Mouse (Mus musculus) spleen, postnatal 36 days (tissue): ENCODE data around the gene Gm5426.
A peak's percentile ranks its signal among the peaks of the same experiment; 100 is the strongest.
"Not testable (repeated sequence)": the region's sequence is repeated elsewhere in the genome, so short reads cannot be mapped to it uniquely, and the experiment has no call there.

Source experiments
- DNase-seq, 2 experiments: peaks; one replicate each; pipeline ENCODE4 v3.0.0; 2022; ENCODE audit warnings: low spot score in 2 of 2, mixed read lengths in 1 of 2

The Gm5426 gene

DNA sequence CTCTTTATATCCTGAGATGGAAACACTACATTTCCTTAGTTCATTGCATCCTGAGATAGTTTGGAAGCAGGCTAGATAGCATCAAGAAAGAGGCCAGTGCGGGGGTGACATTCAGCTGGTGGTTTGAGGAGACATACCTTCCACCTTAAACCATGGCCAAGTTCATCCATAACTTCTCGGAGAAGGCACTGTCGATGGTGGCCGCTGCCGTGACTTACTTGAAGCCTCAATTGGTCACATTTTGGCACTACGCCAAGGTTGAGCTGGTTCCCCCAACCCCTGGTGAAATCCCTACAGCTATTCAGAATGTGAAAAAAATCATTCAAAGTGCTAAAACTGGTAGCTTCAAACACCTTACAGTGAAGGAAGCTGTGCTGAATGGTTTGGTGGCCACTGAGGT, at the start of gene Gm5426:
Gene Gm5426 (plus strand): TSS at position 153 of the 400 bp plus-strand sequence.
- not testable (repeated sequence) for DNase-seq

DNA sequence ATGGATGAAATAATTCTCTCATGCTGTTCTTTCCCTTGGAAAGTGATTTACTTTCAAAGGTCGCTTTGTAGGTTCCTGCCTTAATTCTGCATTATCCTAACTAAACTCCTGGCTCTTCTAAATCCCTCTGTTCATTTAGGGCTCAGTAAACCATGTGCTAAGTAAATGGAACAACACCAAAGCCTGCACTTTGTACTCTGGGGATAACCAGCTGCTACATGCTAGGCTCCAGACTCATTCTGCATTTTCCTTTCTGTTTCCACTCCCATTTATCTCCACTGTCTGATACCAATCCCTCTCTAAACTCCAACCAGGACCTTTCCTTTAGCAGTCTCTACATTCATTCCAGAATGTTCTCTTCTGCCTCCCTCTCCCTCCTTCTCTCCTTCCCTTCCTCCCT, 46.7 kb upstream of the Gm5426 start:
- DNase-seq = no peak

DNA sequence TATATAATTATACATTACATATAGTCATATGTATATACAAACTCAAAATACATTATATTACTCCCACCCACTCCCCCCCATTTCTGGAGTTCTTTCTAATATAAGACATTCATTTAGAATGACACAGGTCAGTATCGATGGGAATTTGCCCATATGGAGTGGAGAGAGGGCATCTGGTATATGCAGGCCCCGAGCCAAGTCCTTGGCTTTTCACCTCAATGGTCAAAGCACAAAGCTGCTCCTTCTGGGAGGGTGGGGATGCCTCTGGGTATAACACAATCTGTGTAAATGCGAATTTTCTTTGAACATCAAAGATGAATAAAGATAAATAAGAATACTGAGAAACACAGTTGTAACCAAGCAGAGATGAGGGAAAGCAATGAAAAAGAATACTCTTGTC, 46.0 kb upstream of the Gm5426 start:
- DNase-seq = no peak

DNA sequence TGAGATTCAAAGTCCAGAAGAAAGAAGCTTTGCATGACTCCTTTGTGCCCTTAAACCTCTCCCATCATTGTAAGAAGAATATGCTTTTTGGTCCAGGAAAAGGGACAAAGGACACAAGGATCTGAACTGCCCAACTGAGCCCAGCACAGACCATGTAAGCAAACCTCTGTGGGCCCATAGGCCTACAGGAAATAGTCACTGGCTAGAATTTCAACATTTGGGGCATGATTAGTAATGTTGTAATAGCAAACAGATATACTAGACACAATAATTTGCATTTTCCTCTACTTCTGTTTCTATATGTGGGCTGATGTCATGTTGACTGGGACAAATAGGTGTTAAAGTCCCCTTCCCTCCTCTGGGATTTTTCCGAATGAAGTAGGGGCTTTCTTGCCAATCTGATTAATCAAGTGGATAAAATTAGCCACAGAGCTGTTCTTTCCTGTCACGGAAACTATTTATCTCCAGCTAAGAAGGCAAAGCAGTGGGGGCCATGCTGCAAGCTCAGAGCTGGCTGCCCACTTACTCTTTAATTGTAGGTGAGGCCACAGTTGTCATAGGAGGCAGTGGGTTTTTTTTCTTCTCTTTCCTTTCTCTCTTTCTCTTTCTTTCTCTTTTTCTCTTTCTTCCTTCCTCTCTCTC, 42.4 kb upstream of the Gm5426 start:
- no peak for DNase-seq

DNA sequence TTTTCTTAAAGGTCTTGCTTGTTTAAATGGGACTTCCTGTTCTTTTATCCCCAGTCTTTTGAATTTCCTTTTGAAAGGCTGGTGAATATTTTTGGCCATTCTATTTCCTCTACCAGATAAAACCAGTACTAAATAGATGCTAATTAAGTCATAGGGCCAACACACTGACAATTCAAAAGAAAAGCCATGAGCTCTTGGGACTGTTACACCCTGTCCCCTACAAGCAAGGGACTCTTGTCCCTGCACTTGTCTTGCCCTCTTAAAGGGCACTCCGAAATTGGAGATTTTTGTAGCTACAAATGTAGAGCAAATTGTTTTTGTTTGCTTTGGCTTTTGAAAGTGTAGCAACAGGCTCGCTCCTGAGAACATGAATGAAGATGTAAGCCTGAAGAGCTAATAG, 41.8 kb upstream of the Gm5426 start:
- DNase-seq = no peak

DNA sequence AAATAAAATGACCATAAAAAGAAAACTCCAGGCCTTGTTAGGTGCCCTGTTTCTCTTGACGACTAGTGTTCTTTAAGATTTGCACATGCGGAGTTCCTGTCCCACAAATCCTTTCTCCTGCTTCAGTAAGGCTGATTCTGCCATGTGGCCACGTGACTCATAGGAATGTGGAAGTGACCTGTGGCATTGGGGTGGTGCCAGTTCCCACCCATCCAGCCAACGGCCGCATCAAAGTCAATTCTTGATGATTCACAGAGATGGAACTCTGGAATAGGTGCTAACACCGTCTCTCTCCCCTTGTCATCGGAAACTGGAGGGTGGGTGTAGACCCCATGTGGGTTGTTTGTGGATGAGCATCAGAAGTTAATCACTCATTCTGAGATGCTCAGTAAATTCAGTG, 39.7 kb upstream of the Gm5426 start:
- no peak for DNase-seq

DNA sequence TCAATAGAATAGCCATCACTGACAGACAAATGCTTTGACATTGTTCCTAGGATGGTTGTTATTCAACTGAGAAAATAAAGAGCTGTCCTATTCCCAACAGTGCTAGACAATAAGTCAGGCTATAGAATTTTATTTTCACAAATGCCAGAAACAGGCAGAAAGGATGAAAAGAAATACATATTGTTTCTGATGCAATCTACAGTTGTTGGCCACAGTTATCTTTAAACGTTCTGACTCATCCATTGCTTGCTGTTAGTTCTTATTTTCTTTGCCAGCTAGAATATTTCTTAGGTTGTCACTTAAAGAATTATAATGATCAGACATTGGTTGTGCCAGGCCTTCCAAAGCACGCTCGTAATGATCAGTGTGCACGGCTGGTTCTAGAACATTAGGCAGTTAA, 35.4 kb upstream of the Gm5426 start:
- no peak for DNase-seq

DNA sequence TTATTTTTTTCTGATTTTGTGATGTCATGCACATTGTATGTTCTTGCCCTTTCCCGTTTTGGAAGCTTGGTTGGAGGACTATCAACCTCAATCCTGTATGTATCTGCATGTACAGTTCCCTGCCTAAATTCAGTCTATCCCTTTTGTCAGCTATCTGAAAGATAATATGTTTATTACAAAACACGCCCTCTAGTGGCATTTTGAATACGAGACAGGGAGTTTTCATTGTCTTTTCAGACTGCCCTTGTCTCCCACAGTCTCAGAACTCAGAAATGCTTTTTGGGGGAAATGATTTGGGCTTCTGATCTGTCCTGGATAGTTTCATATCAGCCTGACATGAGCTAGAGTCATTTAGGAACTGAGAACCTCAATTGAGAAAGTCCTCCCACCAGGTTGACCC, 32.2 kb upstream of the Gm5426 start:
- DNase-seq = no peak

DNA sequence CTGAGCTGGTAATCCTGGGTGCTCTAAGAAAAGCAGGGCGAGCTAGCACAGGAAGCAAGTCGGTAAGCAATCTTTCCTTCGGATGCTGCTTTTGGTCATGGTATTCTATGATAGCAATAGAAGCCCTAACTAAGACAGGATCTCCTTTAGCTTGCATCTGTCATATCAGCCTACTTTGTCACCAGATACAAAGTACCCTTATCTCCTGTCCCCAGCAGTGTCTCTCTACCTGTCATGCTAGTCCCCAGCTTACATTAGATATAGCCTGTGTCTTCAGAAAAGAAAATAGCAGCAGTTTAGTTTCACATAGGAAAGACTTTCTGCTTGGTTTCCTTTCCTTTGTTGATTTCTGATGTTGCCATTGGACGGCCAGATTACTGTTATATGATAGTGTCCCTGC, 31.8 kb upstream of the Gm5426 start:
- no peak for DNase-seq

DNA sequence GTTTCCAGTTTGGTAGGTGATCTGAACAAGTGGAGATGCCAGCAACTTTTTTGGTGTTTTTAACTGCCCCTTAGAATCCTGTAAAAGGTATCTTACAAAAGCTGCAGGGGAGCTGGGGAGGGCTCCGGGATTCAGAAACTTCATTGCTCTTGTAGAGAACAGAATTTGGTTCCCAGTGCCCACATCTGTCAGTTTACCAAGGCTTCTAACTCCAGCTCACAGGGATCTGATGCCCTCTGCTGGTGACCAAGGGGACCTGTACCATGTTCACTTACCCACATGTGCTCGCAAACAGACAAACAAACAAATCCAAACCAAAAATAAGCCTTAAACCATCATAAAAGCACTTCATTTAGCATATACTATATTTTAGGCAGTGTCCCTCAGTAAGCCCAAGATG, 31.3 kb upstream of the Gm5426 start:
- no peak for DNase-seq

DNA sequence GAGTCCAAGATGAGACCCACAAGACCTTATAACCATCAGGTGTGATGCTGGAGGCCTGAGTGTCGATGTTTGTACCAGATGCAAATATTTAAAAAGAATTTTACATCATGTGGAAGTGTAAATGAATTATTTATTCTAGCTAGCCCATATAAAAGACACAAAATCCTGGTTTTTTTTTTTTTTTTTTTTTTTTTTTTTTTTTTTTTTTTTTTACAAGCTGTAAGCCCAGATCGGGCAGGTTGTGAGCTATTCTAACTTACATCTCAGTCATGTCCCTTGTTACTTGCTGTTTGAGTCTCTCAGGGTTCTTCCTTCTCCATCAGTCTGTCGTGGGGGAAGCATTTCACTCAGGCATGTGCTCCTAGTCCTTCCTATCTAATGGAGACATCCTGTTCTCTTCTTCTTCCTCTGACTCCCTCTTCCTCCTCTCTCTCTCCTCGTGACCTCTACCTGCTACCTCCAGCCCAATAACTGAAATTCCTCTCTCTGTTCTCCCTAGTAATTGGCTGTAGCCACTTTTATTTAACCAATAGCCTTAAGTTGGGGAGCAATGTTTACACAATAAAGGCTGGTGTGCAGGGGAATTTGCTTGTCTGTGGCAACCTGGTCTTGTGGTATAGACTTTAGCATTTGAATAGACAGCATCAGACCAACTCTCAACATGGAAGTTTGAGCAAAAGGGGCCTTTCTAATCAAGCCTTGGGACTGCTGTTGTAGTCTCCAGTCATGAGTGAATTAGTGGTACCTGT, 29.3 kb upstream of the Gm5426 start:
- no peak for DNase-seq

DNA sequence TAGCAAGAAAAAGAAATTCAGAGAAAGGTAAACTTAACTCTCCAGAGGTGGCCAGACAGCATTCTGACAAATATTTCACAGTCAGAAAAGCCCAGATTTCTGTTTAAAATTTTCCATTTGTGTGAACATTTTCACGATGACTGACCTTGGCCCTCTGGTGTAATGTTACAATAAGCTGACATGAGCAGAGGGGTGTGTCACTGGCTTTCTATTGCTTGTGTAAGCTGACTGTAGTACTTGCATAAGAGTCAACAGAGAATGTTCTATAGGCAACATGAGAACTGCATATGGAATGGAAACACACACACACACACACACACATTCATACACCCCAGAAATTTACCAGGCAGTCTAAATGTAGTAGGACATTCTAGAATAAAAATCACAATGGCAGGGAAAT, 28.6 kb upstream of the Gm5426 start:
- no peak for DNase-seq

DNA sequence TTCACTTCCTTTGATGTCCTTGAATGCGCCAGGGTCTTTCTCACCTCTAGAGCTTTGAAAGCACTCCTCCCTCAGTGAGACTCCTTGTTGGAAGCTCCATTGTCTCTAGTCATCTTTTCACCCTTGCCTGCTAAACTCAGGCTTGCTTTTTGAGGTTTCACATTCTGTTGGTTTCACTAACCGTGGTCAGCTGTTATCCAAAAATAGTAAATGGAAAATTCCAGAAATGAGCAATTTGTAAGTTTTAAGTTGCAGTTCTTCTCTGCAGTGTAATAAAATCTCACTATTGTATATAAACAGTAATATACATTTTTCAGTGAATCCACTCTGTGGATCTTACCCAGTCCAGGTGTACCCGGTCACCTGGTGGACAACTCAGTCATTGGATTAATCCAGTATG, 21.1 kb upstream of the Gm5426 start:
- no peak for DNase-seq

DNA sequence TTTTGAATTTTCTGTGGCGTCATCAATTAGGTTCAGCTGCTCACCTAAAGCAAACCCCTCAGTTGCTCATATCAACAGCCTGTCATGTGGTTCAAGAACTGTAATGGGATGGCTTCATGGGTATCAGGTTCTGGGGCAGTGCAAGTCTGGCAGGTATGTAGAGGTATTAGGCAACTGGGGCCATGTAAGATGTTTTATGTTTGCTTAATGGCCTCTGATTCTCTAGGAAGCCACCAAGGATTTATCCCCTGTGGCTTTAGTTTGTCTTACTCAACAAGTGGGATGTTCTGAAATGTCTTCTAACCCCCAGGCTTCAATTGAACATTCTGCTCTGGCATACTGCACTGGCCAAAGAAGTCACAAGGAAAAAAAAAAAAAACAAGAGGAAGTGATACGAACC, 15.6 kb upstream of the Gm5426 start:
- DNase-seq = no peak

DNA sequence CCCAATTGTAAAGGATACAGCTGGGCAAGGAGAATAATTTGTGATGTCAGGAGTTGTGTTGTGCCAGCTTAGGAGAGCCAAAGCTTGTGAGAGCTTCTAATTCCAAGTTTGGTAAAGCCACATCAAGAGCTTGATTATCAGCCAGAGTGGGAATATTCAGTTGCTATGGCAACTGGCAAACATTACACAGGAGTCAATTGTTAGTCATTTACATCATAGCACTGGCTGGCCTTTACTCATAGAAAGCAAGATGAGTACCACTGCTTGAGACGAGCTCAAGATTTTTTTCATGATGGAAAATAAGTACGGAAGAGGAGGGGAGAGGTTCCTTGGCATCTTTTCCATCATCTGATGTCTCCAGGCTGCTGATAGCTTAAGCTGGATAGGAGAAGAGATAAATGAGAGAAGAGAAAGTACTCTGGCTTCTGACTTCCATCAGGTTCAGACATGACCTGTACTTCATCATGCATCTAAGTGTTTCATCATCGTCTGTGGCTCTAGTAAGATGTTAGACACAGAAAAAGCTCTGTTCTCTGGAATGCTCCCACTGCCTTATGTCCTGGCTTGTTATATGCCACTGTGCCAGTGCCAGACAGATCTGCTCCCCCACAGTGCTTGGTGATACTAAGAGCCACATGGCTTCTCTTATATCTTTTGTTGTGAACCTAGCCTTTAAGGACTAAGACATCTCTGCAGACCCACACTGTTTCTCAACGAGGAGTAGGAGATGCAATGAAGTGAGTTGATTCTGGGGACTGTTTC, 15.0 kb upstream of the Gm5426 start:
- no peak for DNase-seq

DNA sequence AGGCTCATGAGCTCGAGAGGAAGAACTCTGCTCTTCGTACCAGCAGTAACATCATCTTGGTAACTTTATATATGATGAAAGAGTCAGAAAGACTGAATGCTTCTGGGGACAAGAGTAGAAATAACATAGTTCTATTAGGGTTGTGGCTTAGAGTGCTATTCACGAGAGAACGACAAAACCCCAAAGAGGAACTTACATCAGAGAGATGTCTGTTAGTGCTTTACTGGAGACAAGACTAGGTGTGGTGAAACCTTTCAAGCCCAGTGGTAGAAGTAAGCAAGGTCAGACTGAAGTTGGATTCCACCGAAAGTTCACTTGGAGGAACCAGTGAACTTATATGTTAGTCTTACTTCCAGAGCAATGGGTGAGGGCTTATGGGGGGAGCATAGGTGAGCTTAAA, 12.5 kb upstream of the Gm5426 start:
- DNase-seq = no peak

DNA sequence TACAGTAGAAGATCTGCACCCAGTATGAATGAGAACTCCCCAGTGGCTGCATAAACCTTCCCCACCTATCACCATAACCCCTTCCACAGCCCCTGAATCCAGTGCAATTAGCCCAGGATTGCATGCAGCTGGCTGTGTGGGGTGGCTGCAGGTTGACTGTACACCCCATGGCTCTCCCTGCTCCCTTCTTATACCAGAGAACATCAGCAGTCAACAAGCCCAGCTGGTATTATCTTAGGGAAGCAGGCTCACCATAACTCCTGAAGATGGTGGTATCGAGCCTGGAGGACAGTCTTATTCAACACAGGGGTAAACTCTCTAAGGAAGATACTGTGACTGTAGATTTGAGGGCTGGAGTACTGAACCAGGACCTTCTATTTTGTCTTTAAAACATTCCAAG, 12.1 kb upstream of the Gm5426 start:
- no peak for DNase-seq

DNA sequence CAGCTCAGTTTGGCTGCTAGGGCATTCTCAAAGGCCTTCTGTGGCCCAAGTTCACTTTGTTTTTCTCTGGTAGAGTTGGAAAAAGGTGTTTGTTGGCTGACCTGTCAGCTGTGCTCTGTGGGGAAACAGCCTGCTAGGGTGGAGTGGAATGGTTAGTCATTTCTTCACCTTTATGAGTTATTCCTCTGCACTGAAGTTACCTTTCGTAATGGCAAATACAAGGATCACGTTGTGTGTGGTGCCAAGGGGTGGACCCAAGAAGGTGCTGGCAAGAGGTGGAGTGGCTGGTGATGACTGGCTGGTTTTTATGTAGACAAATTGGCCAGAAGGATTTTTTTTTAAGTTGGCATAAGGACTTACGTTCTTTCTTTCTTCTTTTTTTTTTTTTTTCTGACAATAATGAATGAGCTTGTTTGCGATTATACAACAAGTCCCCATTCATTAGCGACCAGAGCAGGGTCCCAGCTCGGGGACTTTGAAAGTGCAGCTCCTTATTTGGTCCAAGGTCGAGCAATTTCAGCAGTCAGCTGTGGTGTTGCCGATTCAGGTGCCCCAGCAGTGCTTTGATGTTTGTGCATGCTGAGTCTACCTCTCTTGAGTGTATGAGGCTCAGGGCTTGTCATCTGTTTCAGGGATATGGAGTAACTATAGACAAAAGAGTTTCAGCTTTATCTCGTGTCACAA, 10.5 kb upstream of the Gm5426 start:
- DNase-seq = no peak

DNA sequence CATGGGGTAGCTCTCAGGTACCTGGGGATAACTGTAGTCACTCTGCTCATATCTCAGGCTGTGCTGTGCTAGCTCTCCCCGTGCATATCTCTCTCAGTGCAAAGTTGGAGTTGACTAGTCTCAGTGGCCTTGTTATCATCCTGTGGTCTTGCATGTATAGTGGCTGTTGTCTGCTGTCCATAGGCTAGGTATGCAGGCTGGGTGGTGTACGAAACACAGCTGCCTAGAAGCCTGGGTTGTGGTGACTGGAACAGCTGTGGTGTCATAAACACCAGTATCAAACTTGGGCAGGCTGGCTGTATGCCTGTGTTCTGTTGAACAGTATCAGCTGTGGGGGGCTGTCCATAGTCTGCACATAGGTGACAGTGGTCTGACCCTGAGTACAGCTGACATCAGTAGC, 7.2 kb upstream of the Gm5426 start:
- no peak for DNase-seq

DNA sequence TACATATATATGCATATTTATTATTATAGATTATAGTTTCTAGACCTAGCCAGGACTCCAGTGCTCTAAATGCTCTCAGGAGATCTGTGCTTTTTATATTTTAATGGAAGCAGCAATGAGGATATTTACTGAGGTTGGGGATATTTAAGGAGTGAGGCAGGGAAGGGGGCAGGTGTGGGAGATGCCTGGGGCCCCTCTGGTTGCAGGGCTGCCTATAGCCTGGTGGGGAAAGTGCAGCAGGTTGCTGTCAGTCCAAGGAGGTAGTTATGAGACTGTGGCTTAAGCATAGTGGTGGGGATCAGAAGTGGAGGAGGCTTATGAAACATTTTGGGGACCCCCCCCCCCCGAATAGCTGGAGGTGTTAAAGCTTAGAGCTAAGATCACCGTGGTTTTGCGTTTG, 6.0 kb upstream of the Gm5426 start:
- DNase-seq = no peak

DNA sequence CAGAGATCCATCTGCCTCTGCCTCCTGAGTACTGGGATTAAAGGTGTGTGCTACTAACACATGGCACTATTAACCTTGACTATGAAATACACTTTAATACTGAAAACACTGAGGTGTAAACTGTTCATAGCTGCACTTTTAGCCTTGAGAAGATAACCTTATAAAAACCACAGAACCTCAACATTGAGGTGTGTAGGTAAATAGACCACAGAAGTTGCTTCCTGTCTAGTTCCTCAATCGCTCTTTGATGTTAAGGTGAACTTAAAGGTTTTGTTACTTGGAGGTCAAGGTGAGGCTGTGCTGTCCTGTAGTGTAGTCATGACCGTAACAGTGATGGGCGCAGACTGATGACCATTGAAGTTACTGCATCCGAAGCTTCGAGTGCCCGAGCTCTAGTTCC, 5.3 kb upstream of the Gm5426 start:
- no peak for DNase-seq

DNA sequence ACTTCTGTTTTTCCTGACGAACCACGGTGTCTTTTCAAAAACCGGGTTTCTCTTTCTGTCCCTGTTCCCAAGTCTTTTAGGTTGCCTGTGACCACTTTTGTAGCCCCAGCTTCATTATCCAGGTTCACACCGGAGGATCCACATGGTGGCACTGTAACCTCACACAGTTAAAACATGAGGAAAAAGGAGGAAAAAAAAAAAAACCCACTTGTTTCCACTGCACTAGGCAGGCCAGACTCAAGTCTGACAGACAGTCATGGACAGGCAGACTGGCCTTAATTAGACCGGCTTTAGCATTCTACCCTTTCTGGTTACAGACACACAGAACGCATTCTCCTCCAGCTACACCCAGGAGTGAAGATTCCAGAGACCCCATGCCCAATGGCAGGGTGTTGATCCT, 4.2 kb upstream of the Gm5426 start:
- peak; percentile 23 to 55 for DNase-seq
